Mouse (Mus musculus) gastrocnemius, adult 8-10 months (tissue): ENCODE measurements at regions not wholly inside any gene's neighbourhood (a gene's known extent, or its start where the extent isn't known, plus 50 kb on each side); places are given as distances from the start of the nearest gene placed in this dataset.

ENCODE experiments used
- DNase-seq, 2 experiments: peaks; one replicate each; pipeline ENCODE4 v3.0.0; 2022; ENCODE audit warnings: low spot score in 2 of 2

DNA sequence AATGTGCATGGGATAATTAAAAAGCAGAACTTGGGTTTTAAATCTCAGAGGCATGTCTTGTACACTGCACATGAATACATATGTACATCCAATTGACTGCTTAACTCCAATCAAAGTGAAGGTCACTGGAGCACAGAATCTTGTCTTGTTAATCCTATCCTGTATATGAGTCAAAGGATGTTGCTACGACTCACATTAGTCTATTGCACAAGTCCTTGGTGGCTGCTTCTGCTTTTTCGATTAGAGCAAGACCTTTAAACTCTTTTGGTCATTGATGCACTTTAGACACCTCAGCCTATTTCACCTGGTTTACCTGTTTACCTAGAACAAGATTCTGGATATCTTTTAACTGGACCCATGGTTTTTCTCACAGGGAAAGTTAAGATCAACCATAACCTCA, 1008.5 kb upstream of the Cited2 start:
- DNase-seq: no peak

DNA sequence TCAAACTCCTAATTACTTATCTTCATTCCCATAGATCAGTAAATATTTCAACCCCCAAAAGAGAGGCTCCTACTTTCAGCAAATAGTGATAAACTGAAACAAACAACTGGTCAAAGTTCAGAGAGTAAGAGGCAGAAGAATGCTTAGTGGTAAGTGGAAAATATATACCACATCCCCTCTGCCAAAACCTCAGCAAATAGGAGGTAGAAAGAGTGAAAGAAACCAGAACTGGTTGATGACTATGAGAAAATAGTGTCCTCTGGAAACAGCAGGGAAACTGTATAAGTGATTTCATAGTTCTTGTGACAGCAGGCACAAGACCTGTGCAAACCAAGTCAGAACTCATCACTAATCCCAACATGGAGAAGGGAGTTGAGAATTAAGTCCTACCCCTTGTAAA, 980.8 kb upstream of the Cited2 start:
- DNase-seq: no peak

DNA sequence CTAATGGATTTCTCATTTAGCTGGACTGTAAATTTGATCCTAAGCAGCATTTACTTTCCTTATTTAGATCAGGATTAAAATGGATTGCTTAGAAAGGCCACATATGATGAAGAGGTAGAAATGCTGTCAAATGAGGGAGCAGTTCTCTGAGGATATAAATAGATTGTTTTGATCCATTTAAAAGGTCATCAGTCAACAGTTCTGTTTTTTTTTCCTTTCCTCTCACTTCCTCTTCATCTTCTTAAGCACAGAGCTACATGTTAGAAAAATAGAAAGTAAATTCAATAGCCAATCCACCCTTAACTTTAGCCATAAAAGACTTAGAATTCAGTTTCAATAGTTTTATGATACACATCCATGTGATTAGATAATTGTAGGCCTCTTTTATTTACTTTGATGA, 971.5 kb upstream of the Cited2 start:
- DNase-seq: no peak

DNA sequence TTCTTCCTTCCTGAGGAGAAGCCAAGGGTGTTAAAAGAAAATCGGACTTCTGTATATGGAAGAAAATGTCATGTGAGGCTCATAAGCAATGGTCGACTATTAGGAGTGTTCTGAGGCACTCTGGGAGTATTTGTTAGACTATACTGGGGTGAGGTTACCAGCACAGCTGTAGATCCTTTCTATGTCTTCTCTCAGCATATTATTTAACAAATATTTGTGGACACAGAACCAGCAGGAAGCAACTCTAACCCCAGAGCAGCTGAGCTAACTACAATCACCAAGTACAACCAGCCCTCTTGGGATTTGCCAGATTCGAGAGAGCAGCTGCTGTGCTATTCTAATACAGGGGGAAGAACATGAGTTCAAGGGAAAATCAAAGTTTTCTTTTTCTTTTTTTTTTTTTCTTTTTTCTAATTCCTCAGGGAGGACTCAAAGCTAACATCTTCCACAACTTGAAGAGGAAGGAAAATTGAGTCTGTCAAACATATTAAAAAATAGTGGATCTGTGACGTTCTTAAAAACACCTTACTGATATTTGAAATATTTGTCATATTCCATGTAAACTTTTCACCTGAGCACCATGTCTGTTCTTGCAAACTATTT, 933.3 kb upstream of the Cited2 start:
- peak in 1 of 2 experiments; percentile 6 for DNase-seq

DNA sequence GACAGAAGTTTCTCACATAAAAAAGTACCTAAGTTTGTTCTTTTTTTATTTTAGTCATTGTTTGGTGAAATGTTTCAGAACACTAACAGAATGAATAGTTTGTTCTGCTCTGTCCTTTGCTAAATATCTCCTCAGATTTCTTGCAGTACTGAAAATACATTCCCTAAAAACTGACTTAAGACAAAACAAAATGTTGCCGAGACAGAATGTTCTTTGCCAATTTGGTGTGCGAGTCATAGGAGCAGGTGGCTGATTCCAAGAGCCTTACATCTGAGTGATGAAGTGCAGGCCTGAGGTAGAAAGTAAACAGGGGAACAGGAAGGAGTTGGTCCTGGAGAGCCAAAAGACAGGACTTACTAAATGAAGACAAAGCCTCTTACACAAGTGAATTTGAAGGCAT, 919.0 kb upstream of the Cited2 start:
- no peak for DNase-seq

DNA sequence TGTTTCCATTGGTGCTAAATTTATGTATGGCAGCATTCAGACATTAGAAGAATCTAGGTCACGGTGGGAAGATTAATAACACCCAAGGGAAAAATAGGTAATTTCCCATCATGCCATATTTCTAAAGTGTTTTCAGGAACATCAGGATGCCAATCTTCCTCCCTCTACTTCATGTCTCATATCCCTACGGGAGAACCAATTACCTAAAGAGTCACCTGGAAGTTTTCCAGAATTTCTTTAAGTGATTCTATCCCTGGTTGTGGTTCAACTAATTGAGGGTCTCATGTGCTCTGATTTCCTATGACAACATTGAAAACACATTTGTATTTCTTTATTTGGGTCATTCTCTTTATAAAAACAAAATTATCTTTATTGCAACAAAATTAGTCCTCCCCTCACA, 912.3 kb upstream of the Cited2 start:
- DNase-seq: no peak

DNA sequence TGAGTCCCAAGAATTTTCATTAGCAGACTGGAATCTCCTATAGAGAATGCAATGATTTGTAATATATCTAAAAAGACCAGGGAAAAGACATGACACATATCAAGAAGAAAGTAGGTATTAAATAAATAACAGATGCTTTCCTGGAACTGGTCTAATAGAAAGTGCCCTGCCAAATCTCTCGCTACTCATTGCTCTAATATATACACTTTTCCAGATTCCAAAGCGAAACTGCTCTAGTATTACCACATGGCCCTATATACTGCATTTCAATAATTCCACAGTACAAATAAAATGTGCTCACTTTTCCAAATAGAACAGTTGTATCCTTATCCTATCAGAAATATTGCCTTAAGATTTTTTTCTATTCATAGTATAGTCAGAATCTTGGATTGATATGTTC, 909.0 kb upstream of the Cited2 start:
- no peak for DNase-seq

DNA sequence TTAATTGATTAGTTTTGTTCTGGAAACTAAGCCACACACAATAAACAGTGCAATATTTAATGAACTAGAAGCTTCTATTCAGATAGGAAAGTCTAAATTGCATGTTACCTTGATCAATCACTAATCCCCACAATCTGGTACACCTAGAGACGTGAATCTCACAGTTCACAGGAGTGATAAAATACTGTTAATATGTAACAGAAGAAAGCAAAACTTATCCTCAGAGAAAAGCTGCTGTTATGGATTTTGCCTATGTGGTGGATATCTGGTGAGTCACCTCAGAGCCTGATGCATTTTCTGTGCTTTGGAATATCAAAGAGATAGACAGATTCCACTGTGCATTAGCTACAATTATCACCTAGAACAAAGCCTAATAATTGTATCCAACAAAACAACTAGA, 861.5 kb upstream of the Cited2 start:
- no peak for DNase-seq

DNA sequence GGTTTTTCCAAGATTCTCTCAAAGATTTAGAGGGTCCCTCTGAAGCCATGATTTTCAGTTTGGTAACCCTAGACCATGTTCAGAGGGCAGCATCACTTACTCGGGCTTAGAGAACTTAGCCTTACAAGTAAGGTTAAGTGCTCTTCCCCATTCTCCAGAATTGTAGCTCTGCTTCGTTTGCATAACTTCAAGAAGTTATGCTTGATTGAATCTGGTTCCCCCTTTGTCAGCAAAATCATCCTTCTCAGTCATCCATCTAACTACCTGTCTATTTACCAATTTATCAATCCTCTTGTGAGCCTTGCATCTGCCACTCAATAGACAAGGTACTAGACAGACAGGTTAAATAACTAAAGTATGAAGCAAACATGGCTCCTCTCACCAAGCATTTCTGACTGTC, 856.1 kb upstream of the Cited2 start:
- DNase-seq: no peak

DNA sequence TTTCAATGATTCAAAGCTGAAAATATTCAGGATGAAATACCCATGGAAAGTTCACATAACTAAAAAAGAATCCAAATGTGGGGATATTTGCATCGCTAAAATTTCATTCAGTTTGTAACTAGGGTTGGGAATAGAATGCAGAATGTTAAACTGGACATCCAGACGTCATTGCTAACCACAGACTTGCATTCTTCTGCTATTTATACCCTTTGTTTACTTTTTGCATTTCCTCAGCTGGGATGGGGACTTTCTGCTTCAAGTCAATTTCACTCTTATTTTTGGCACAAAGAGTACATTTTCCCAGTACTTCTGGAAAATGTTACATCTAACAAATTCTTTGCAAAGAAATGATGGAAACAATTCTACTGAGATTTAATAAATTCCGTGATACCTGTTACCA, 848.9 kb upstream of the Cited2 start:
- DNase-seq: no peak

DNA sequence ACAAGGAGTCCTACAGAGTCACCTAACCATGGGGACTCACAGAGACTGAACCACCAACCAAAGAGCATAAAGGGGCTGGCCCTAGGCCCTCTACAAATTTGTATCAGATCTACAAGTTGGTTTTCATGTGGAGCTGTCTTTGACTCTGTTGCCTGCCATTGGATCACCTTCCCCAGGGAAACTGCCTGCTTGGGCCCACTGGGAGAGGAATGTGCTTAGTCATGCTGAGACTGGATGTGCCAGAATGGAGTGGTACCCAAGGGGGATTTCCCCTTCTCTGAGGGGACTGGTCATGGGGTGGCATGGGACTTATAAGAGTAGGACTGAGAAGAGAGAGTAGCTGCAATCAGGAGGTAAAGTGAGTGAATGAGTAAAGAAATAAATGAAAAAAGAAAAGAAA, 844.8 kb upstream of the Cited2 start:
- DNase-seq: no peak

DNA sequence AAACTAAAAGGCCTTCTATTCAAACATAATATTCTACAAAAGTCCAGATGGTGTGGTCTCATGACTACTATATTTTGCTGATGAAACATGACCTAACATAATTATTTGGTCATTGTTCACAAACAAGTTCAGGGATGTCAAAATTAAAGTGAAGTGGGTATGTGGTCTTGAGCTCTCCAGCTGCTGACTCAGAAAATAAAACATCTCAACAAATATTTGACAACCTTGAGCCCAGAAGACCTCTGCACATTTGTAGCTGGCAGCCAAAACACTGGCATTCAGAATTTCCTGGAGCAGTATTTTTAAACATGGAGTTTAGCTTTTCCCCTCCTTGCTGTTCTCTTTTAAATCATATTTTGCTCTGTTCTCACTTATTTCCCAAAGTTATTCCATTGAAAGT, 829.7 kb upstream of the Cited2 start:
- no peak for DNase-seq

DNA sequence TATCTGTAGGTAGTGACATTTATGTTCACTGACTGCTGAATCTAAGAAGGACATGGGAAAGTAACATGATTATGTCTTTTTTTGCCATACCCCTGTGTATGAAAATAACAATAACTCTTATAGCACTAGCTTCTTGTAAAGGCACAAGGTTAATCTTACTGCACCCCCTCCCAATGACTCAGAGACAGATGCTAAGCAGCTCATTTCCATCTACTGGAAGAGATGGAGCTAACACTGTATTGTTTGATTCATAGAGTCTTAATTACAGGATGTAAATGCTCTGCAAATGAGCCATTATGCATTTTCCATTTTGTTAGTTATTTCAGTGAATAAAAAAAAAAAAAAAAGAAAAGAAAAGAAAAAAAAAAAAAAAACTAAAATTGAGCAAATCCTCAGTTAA, 827.7 kb upstream of the Cited2 start:
- DNase-seq: no peak

DNA sequence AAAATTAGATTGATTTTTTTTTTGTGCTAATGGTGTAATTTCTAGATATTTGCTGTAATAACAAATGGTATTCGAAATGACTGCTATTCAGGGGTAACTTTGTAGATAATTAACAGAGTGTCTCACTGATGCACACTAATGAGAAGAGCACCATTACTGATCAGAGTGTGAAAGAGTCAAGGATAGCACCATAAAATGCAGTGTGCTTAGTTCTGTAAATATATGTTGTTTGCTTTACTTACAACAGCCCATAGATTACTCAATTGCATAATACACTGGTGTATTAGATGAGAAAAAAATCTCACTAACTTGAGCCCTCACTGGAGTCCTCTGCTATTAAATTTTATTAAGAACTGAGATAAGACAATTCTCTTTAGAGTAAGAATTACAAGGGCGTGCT, 800.1 kb upstream of the Cited2 start:
- DNase-seq: no peak

DNA sequence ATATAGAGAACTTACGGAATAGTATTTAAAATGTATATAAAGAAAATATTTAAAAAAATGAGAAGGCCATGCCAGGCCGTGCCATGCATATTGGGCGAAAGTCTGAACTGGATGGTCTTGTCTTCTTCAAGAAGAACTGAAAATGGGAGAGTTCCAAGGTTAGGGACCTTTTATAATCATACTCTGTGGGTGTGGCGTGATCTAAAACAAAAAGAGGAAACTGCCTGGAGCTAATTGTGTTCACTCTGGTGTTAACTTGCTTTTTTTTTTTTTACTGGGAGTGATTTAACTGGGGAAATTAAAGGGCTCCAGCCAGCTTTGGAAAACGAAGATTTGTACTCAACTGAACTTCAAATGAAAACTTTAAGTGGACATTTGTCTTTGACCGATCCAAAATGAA, 799.2 kb upstream of the Cited2 start:
- DNase-seq: no peak

DNA sequence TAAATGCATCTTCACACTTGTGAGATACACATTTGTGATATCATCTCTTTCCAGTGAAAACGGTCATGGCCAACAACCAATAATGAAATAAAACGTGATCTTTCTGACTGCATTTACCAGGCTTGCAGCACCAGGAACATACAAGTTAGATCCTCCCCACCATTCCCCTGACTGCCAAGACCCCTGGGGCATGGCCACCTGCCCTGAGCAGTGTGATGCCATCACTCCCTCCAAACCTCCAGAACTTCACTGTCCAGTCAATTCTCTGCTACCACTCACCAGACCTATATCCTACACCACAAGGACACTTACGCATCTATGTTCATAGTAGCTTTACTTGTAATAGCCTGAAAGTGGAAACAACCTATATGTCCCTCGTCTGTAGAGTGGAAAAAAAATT, 785.3 kb upstream of the Cited2 start:
- DNase-seq: no peak

DNA sequence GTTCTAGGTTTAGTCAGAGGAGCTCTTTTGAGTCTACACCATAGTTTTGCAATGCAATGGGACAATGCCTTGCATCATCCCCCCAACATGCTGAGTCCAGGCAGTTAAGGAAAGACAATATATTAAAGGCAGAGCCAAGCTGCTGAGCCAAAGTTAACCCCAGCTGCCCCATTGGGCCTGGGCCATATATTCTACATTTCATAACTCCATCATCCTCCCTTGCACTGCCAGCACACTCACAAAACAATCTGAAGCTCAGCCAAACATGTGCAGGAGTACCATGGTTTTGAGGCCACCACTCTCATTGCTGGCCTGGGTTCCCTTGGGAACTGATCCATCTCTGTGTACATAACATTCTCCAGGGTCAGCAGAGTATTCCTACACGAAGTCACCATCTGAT, 771.4 kb upstream of the Cited2 start:
- DNase-seq: no peak

DNA sequence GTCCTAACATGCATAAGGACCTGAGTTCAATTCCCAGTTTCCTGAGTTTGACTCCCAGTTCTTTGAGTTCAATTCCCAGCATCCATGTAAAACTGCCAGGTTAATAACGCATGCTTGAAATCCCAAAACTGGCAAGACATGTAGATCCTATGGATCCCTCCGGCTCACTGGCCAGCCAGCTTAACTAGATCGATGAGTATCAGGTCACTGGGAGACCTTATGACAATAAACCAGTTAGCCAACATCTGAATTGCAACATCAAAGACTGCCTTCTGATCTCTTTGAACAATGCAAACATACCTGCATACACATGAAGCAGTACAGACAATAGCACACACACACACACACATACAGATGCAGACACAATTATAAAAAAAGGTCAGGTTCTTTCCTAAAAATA, 762.0 kb upstream of the Cited2 start:
- DNase-seq: no peak

DNA sequence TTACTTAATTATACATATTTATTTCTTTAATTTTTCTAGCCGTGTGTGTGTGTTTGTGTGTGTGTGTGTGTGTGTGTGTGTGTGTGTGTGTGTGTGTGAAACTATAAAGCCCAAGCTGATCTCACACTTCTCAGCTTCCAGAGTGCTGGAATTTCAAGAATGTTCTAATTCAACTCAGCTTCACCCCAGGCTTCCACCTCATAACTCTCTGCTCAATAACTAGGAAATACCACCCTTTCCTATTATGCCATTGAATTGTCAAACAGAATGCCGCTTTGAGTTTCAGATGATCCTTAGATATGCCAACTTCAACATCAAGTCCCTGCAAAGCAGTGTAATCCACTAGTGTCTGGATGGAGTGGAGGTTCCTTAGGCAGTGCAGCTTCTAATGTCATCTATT, 760.6 kb upstream of the Cited2 start:
- no peak for DNase-seq

DNA sequence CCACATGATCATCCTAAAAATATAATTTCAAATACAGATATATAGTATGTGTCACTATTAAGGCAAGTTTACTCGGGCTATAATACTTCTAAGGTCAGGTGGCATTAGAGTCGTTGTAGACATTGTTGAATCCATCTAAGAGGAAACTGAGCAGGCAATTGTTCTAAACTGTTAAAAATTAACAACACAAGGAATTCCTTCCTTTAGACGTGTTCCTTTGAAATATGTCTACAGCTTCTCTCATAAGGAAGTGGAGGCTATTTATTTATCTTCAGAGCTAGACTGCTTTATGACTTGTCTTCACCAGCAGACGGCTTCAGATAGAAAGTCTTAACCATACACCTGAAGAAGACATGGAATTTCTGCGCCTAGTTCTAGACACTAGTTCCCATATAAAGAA, 744.2 kb upstream of the Cited2 start:
- no peak for DNase-seq

DNA sequence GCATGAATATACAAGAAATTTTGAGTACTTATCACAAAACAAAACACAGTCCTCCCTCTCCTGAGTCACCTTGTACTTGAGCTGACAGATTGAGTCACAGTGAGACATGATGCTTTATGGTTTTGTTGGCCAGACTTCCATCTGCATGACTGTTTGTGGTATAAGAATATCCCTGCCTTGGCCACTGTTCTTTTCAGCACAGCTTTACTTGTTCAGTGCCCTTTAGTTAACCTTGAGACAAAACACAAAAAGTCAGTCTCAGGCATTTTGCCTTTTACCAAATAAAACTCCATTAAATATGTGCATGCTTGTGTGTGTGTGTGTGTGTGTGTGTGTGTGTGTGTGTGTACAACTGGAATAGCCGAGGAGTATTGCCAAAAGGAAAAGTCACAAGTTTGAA, 732.8 kb upstream of the Cited2 start:
- no peak for DNase-seq

DNA sequence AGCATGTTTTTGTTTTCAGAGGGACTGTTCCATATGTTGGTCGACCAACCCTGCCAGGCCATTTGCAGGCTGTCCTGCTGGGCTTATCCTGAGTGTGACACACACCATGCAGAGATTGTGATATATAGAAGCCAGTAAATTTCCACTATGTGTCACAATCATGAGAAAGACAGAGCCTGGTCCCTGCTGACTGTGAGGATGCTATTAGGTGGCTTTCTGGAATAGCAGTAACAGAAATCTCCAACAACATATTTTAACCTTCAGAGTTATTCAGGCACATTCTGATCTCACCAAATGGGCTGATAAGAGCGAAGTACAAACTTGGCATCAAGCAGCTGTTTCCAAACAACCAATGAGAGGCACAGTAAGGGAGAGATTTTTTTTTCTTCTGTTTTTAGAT, 729.2 kb upstream of the Cited2 start:
- DNase-seq: no peak

DNA sequence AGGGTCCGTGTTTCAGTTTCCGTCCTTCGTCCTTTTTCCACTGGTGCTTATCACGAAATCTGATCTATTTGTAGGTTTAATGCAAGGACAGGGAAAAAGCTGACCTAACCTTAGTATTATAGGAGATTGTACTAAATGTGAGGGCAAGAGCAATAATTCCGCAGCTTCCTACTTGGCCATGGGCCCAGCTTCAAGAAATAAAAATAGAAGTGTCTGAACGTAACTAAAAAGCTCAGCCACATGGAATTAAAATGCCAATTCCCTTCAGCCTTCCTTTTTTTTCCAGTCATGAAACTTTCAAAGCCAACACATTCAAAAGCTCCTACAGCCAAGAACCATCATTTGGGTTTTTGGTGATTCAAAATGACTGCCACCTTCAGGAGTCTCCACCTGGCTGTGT, 728.5 kb upstream of the Cited2 start:
- no peak for DNase-seq

DNA sequence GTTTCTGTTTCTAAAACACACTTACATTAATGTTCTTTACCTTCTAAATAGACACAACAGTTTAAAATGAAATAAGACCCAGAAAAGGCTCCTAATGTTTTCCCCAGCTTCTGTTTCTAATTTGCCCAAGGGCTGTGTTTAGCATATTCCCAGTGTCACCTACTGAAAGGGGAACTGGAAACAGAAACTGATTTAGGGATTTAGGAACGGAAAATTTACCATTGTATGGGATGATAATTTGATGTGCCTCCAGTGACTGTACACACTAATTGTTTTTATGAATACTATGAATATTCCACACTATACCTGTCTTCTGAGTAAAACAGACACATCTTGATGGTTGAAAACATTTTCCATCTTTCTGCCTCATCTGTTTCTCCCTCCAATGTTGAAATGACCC, 728.0 kb upstream of the Cited2 start:
- no peak for DNase-seq
